Mouse (Mus musculus): ENCODE measurements at regions not wholly inside any gene's neighbourhood (a gene's known extent, or its start where the extent isn't known, plus 50 kb on each side); places are given as distances from the start of the nearest gene placed in this dataset.

DNA sequence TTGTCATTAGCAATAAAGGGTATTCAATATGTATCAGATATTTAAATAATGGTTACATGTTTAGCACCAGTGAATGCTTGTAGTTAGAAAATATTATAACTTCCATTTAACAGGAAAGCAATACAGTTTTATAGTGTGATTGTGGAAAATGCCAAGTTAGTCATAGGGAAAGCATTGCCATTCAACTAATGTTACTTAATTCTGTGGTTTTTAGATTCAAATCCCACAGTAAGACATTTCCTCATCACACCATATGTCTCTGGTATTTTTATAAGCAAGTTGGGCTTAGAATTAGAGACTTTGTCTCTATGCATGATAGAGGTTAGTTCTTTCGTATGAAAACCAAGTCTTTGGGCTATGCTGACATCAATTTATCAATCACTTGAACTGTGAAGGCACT lies 133.0 kb downstream of the Prr30 start:
- no peak for TF ChIP-seq CTCF (IDR thresholded peaks at IDR 0.05; ENCODE audit: low read depth)
- TF ChIP-seq EP300 (IDR thresholded peaks at IDR 0.05; ENCODE audit: low read depth), result no peak
